Mouse (Mus musculus): Measurements from ENCODE around the gene Tanc1. TPM values are rescaled to one million over a fixed set of nuclear protein-coding genes. Genes with fewer than 3 reads are reported as not detected.

The Tanc1 gene
- polyA plus RNA-seq, 1 experiment from 2014 or later: 10.8 TPM

DNA sequence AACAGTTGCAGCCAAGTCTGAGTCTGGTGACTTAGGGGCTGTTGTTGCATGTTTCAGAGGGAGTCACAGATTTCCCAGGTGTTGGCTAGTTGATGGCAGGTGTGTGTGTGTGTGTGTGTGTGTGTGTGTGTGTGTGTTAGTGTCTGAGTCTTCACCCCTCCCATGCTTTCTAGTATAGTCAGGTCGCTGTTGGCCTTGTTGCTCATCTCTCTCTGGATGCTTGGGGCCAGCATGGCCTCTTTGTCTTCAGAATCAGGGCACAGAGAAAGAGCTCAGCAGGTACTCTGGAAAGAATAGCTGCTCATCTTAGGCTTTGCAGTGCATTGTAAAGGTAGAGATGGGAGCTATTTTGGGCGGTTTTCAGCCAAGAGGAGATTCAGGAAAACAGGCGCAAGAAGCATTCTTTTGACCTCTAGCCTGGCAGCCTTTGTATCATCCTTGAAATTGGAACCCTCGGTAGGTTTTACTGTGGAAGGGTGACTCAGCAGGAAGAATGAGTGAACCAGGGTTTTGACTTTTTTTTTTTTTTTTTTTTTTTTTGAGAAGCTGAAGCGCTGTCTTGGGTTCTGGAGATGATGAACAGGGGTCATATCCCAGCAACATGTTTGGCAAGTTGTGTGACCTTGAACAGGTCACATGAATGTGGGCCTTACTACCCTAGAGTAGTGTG is 22.1 kb downstream of the Tanc1 start:
- no peak overlapping the region for H3K9ac ChIP-seq (replicated peaks)
- H3K9me3 ChIP-seq: 0 out of 2 replicates have a peak, but pooled peaks cover 13% of the 10 kb centered on the region
- no peaks in the 10 kb centered on the region for H3K4me1 ChIP-seq
- no peak for ATAC-seq (ENCODE audit: low FRiP score, low read depth)
- no peak overlapping the region for H3K4me2 ChIP-seq (replicated peaks)
- H3K36me3 ChIP-seq: no peaks in the 10 kb centered on the region
- H3K4me3 ChIP-seq: no peak overlapping the region
- no peak overlapping the region for H3K27ac ChIP-seq (replicated peaks)
- peaks cover 3% of the 10 kb centered on the region; the same call in 1 of the 2 replicates for H3K27me3 ChIP-seq
- 44% methylated on average over 5 of the region's 5 CpGs for WGBS

GRCm38 (mm10) chr2:59637040-59637785 is 25.4 kb downstream of the Tanc1 start:
- ATAC-seq (ENCODE audit: low FRiP score, low read depth): no peak
- WGBS: 93% methylated on average over 18 of the region's 18 CpGs
- Histone ChIP-seq H3K27ac (replicated peaks) (no peak overlapping the region), H3K4me3 (no peak overlapping the region), H3K9ac (replicated peaks) (no peak overlapping the region), H3K36me3 (no peaks in the 10 kb centered on the region), H3K27me3 (peaks cover 3% of the 10 kb centered on the region; the same call in 1 of the 2 replicates), H3K4me2 (replicated peaks) (no peak overlapping the region), H3K9me3 (0 out of 2 replicates have a peak, but pooled peaks cover 13% of the 10 kb centered on the region), H3K4me1 (no peaks in the 10 kb centered on the region)

- Histone ChIP-seq H3K4me1 (peaks cover 14% of the 10 kb centered on the region; the same call in 1 of the 2 replicates), H3K27ac (replicated peaks) (no peak overlapping the region), H3K4me3 (no peak overlapping the region), H3K27me3 (peaks cover 41% of the 10 kb centered on the region), H3K4me2 (replicated peaks) (no peak overlapping the region), H3K9ac (replicated peaks) (no peak overlapping the region), H3K36me3 (no peaks in the 10 kb centered on the region), H3K9me3 (no peaks in the 10 kb centered on the region)
- no peak for ATAC-seq (ENCODE audit: low FRiP score, low read depth)
- WGBS: 90% methylated on average over 8 of the region's 8 CpGs
These were observed 30.9 kb downstream of the Tanc1 start for GRCm38 (mm10) chr2:59642722-59643121.

GRCm38 (mm10) chr2:59644816-59645215 is 33.0 kb downstream of the Tanc1 start:
- Histone ChIP-seq H3K4me3 (no peak overlapping the region), H3K27ac (replicated peaks) (no peak overlapping the region), H3K27me3 (peaks cover 56% of the 10 kb centered on the region), H3K9ac (replicated peaks) (no peak overlapping the region), H3K9me3 (no peaks in the 10 kb centered on the region), H3K36me3 (no peaks in the 10 kb centered on the region), H3K4me2 (replicated peaks) (no peak overlapping the region), H3K4me1 (peaks cover 27% of the 10 kb centered on the region)
- ATAC-seq (ENCODE audit: low FRiP score, low read depth): no peak
- 70% methylated on average over 5 of the region's 5 CpGs for WGBS

- Histone ChIP-seq H3K4me2 (replicated peaks) (no peak overlapping the region), H3K4me1 (peaks cover 27% of the 10 kb centered on the region), H3K9me3 (no peaks in the 10 kb centered on the region), H3K27ac (replicated peaks) (no peak overlapping the region), H3K27me3 (peaks cover 62% of the 10 kb centered on the region), H3K36me3 (no peaks in the 10 kb centered on the region), H3K4me3 (no peak overlapping the region), H3K9ac (replicated peaks) (no peak overlapping the region)
- ATAC-seq (ENCODE audit: low FRiP score, low read depth): no peak
- WGBS: 78% methylated on average over 3 of the region's 3 CpGs
These were observed 33.7 kb downstream of the Tanc1 start for GRCm38 (mm10) chr2:59645515-59645914.

DNA sequence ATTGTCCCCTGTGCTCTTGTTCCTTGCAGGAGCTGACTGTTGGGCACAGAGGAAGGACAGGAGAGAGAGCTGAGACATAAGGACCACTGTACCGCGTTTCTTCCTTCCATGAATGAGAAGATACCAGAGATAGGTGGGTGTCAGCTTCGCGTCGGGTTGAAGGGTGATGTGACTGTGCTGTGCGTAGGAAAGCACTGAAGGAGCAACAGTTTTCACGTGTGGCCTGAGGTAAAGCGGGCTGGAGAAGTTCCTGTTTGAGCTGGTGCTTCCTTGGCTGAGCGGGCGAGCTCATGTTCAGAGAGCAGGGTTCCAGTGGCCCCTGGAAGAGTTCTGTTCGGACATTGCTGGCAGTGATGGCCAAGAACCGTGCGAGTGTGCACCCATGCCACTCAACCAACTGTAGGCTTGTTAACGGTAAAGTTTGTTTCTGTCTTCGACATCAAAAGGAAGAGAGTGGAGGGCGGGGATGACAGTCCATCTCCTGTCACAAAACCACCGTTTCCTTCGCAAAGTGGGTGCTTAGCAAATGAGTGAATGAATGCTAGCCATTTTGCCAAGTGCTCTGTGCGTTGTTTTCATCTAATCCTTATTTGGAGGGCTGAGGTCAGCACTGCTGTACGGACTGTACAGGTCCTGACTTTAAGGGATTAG is 35.0 kb downstream of the Tanc1 start:
- H3K4me2 ChIP-seq (replicated peaks): no peak overlapping the region
- no peaks in the 10 kb centered on the region for H3K9me3 ChIP-seq
- H3K27me3 ChIP-seq: peaks cover 75% of the 10 kb centered on the region
- 88% methylated on average over 20 of the region's 20 CpGs for WGBS
- H3K4me1 ChIP-seq: peaks cover 27% of the 10 kb centered on the region
- H3K9ac ChIP-seq (replicated peaks): no peak overlapping the region
- H3K4me3 ChIP-seq: no peak overlapping the region
- no peaks in the 10 kb centered on the region for H3K36me3 ChIP-seq
- H3K27ac ChIP-seq (replicated peaks): no peak overlapping the region
- ATAC-seq (ENCODE audit: low FRiP score, low read depth): no peak

GRCm38 (mm10) chr2:59648444-59648843 is 36.6 kb downstream of the Tanc1 start:
- Histone ChIP-seq H3K27ac (replicated peaks) (no peak overlapping the region), H3K27me3 (peaks cover 81% of the 10 kb centered on the region), H3K4me2 (replicated peaks) (peak overlapping the region; percentile 25), H3K9me3 (no peaks in the 10 kb centered on the region), H3K4me3 (no peak overlapping the region), H3K36me3 (no peaks in the 10 kb centered on the region), H3K9ac (replicated peaks) (no peak overlapping the region), H3K4me1 (peaks cover 37% of the 10 kb centered on the region)
- WGBS: 12% methylated on average over 12 of the region's 12 CpGs
- no peak for ATAC-seq (ENCODE audit: low FRiP score, low read depth)

- no peak overlapping the region for H3K27ac ChIP-seq (replicated peaks)
- H3K9me3 ChIP-seq: no peaks in the 10 kb centered on the region
- H3K4me1 ChIP-seq: peaks cover 37% of the 10 kb centered on the region
- no peaks in the 10 kb centered on the region for H3K36me3 ChIP-seq
- no peak overlapping the region for H3K9ac ChIP-seq (replicated peaks)
- ATAC-seq (ENCODE audit: low FRiP score, low read depth): no peak
- H3K27me3 ChIP-seq: peaks cover 76% of the 10 kb centered on the region
- H3K4me2 ChIP-seq (replicated peaks): no peak overlapping the region
- no peak overlapping the region for H3K4me3 ChIP-seq
- 96% methylated on average over 8 of the region's 8 CpGs for WGBS
These were observed 40.0 kb downstream of the Tanc1 start for GRCm38 (mm10) chr2:59651801-59652200.

- peaks cover 73% of the 10 kb centered on the region for H3K27me3 ChIP-seq
- H3K27ac ChIP-seq (replicated peaks): no peak overlapping the region
These were observed 40.9 kb downstream of the Tanc1 start for GRCm38 (mm10) chr2:59652702-59653101.

GRCm38 (mm10) chr2:59653306-59654165 is 41.7 kb downstream of the Tanc1 start:
- Histone ChIP-seq H3K4me1 (peaks cover 30% of the 10 kb centered on the region), H3K9ac (replicated peaks) (no peak overlapping the region), H3K27me3 (peaks cover 70% of the 10 kb centered on the region), H3K4me3 (no peak overlapping the region), H3K9me3 (no peaks in the 10 kb centered on the region), H3K4me2 (replicated peaks) (no peak overlapping the region), H3K36me3 (no peaks in the 10 kb centered on the region), H3K27ac (replicated peaks) (peak overlapping the region; percentile 21; the same call in 1 of the 2 replicates)
- peak; percentile 94 for ATAC-seq (ENCODE audit: low FRiP score, low read depth)
- 19% methylated on average over 8 of the region's 8 CpGs for WGBS

More at GRCm38 (mm10) chr2:59652702-59653101, 40.9 kb downstream of the Tanc1 start:
- H3K9ac ChIP-seq (replicated peaks): no peak overlapping the region
- H3K4me3 ChIP-seq: no peak overlapping the region
- ATAC-seq (ENCODE audit: low FRiP score, low read depth): no peak
- H3K4me2 ChIP-seq (replicated peaks): no peak overlapping the region
- no peaks in the 10 kb centered on the region for H3K36me3 ChIP-seq
- no peaks in the 10 kb centered on the region for H3K9me3 ChIP-seq
- H3K4me1 ChIP-seq: peaks cover 37% of the 10 kb centered on the region
- WGBS: 64% methylated on average over 5 of the region's 5 CpGs

GRCm38 (mm10) chr2:59655471-59655870 is 43.6 kb downstream of the Tanc1 start:
- H3K27me3 ChIP-seq: peaks cover 58% of the 10 kb centered on the region
- 51% methylated on average over 7 of the region's 7 CpGs for WGBS

More at GRCm38 (mm10) chr2:59655471-59655870, 43.6 kb downstream of the Tanc1 start:
- H3K4me2 ChIP-seq (replicated peaks): no peak overlapping the region
- H3K9me3 ChIP-seq: no peaks in the 10 kb centered on the region
- no peaks in the 10 kb centered on the region for H3K36me3 ChIP-seq
- no peak overlapping the region for H3K4me3 ChIP-seq
- H3K9ac ChIP-seq (replicated peaks): no peak overlapping the region
- no peak for ATAC-seq (ENCODE audit: low FRiP score, low read depth)
- no peak overlapping the region for H3K27ac ChIP-seq (replicated peaks)
- peaks cover 27% of the 10 kb centered on the region for H3K4me1 ChIP-seq
